Mouse (Mus musculus): ENCODE measurements around the gene Nfkbid. TPM values are rescaled to one million over a fixed set of nuclear protein-coding genes. Genes with fewer than 3 reads are reported as not detected.

Gene Nfkbid
- polyA plus RNA-seq, 1 experiment = 0.04 TPM

- peaks cover 32% of the 10 kb centered on the region for H3K27me3 ChIP-seq (ENCODE audit: control insufficient read depth, insufficient read depth, insufficient read length)
- H3K4me3 ChIP-seq (ENCODE audit: insufficient read depth, poor library complexity, severe bottlenecking) = no peak within 1 kb of the TSS
- no peak for TF ChIP-seq MYOD1 (IDR thresholded peaks at IDR 0.05; ENCODE audit: control insufficient read depth, insufficient read length, low read depth)
- TF ChIP-seq CEBPB (IDR thresholded peaks at IDR 0.05; ENCODE audit: low read depth) = no peak
- TF ChIP-seq USF1 (IDR thresholded peaks at IDR 0.05; ENCODE audit: low read depth) = no peak
- no peak for TF ChIP-seq MAX (IDR thresholded peaks at IDR 0.05)
- TF ChIP-seq MYOG (IDR thresholded peaks at IDR 0.05; ENCODE audit: control insufficient read depth, extremely low read depth, insufficient read length) = no peak
- no peak for TF ChIP-seq CTCF (IDR thresholded peaks at IDR 0.05; ENCODE audit: control insufficient read depth, insufficient read depth, insufficient read length)
- TF ChIP-seq FOSL1 (IDR thresholded peaks at IDR 0.05; ENCODE audit: insufficient read depth, low read length, poor library complexity, severe bottlenecking) = no peak
- no peaks in the 10 kb centered on the region for H3K79me3 ChIP-seq (ENCODE audit: low read depth)
- no peaks in the 10 kb centered on the region for H3K36me3 ChIP-seq (ENCODE audit: control insufficient read depth, insufficient read depth)
- no peaks in the 10 kb centered on the region for H3K79me2 ChIP-seq (ENCODE audit: control insufficient read depth, insufficient read depth)
- no peak within 1 kb of the TSS for H3ac ChIP-seq (ENCODE audit: control insufficient read depth, insufficient read length, low read depth)
Measured at GRCm38 (mm10) chr7:30419561-30420499, 1.7 kb upstream of the Nfkbid start, which contains the start of gene Hcst. Hcst (minus strand) TSS chr7:30419854.

- H3K27me3 ChIP-seq (ENCODE audit: control insufficient read depth, insufficient read depth, insufficient read length) = peaks cover 38% of the 10 kb centered on the region
- no peaks in the 10 kb centered on the region for H3K36me3 ChIP-seq (ENCODE audit: control insufficient read depth, insufficient read depth)
- H3K4me3 ChIP-seq (ENCODE audit: insufficient read depth, poor library complexity, severe bottlenecking) = no peak overlapping the region
- no peak overlapping the region for H3ac ChIP-seq (ENCODE audit: control insufficient read depth, insufficient read length, low read depth)
- no peaks in the 10 kb centered on the region for H3K79me2 ChIP-seq (ENCODE audit: control insufficient read depth, insufficient read depth)
- TF ChIP-seq MAX (IDR thresholded peaks at IDR 0.05) = no peak
- no peak for TF ChIP-seq CTCF (IDR thresholded peaks at IDR 0.05; ENCODE audit: control insufficient read depth, insufficient read depth, insufficient read length)
- TF ChIP-seq CEBPB (IDR thresholded peaks at IDR 0.05; ENCODE audit: low read depth) = no peak
- TF ChIP-seq USF1 (IDR thresholded peaks at IDR 0.05; ENCODE audit: low read depth) = no peak
- no peak for TF ChIP-seq FOSL1 (IDR thresholded peaks at IDR 0.05; ENCODE audit: insufficient read depth, low read length, poor library complexity, severe bottlenecking)
- no peak for TF ChIP-seq MYOG (IDR thresholded peaks at IDR 0.05; ENCODE audit: control insufficient read depth, extremely low read depth, insufficient read length)
- TF ChIP-seq MYOD1 (IDR thresholded peaks at IDR 0.05; ENCODE audit: control insufficient read depth, insufficient read length, low read depth) = no peak
- H3K79me3 ChIP-seq (ENCODE audit: low read depth) = no peaks in the 10 kb centered on the region
Measured at GRCm38 (mm10) chr7:30420673-30421072, 859 bp upstream of the Nfkbid start.

- Histone ChIP-seq H3ac (ENCODE audit: control insufficient read depth, insufficient read length, low read depth) (no peak overlapping the region), H3K79me3 (ENCODE audit: low read depth) (no peaks in the 10 kb centered on the region), H3K4me3 (ENCODE audit: insufficient read depth, poor library complexity, severe bottlenecking) (no peak overlapping the region), H3K27me3 (ENCODE audit: control insufficient read depth, insufficient read depth, insufficient read length) (peaks cover 48% of the 10 kb centered on the region), H3K36me3 (ENCODE audit: control insufficient read depth, insufficient read depth) (no peaks in the 10 kb centered on the region), H3K79me2 (ENCODE audit: control insufficient read depth, insufficient read depth) (no peaks in the 10 kb centered on the region)
- no peak for TF ChIP-seq MAX (IDR thresholded peaks at IDR 0.05)
- no peak for TF ChIP-seq USF1 (IDR thresholded peaks at IDR 0.05; ENCODE audit: low read depth)
Measured at GRCm38 (mm10) chr7:30421890-30422435, 431 bp downstream of the Nfkbid start.

GRCm38 (mm10) chr7:30422560-30422959 is 1.0 kb downstream of the Nfkbid start:
- TF ChIP-seq CEBPB (IDR thresholded peaks at IDR 0.05; ENCODE audit: low read depth) (no peak), MAX (IDR thresholded peaks at IDR 0.05) (no peak)
- Histone ChIP-seq H3K79me3 (ENCODE audit: low read depth) (no peaks in the 10 kb centered on the region), H3K79me2 (ENCODE audit: control insufficient read depth, insufficient read depth) (no peaks in the 10 kb centered on the region), H3K4me3 (ENCODE audit: insufficient read depth, poor library complexity, severe bottlenecking) (no peak overlapping the region), H3K27me3 (ENCODE audit: control insufficient read depth, insufficient read depth, insufficient read length) (peaks cover 53% of the 10 kb centered on the region), H3K36me3 (ENCODE audit: control insufficient read depth, insufficient read depth) (no peaks in the 10 kb centered on the region), H3ac (ENCODE audit: control insufficient read depth, insufficient read length, low read depth) (no peak overlapping the region)

- Histone ChIP-seq H3K36me3 (ENCODE audit: control insufficient read depth, insufficient read depth) (no peaks in the 10 kb centered on the region), H3K27me3 (ENCODE audit: control insufficient read depth, insufficient read depth, insufficient read length) (peaks cover 56% of the 10 kb centered on the region), H3ac (ENCODE audit: control insufficient read depth, insufficient read length, low read depth) (no peak overlapping the region), H3K4me3 (ENCODE audit: insufficient read depth, poor library complexity, severe bottlenecking) (no peak overlapping the region), H3K79me3 (ENCODE audit: low read depth) (no peaks in the 10 kb centered on the region), H3K79me2 (ENCODE audit: control insufficient read depth, insufficient read depth) (no peaks in the 10 kb centered on the region)
- TF ChIP-seq CTCF (IDR thresholded peaks at IDR 0.05; ENCODE audit: control insufficient read depth, insufficient read depth, insufficient read length) (no peak), MYOD1 (IDR thresholded peaks at IDR 0.05; ENCODE audit: control insufficient read depth, insufficient read length, low read depth) (no peak), CEBPB (IDR thresholded peaks at IDR 0.05; ENCODE audit: low read depth) (no peak), FOSL1 (IDR thresholded peaks at IDR 0.05; ENCODE audit: insufficient read depth, low read length, poor library complexity, severe bottlenecking) (no peak), USF1 (IDR thresholded peaks at IDR 0.05; ENCODE audit: low read depth) (no peak), MYOG (IDR thresholded peaks at IDR 0.05; ENCODE audit: control insufficient read depth, extremely low read depth, insufficient read length) (no peak), MAX (IDR thresholded peaks at IDR 0.05) (no peak)
Measured at GRCm38 (mm10) chr7:30423071-30423641, 1.6 kb downstream of the Nfkbid start.

Data from C2C12 (cell line).